Mouse (Mus musculus): ENCODE results near the gene Morf4l1.
"Not testable (repeated sequence)": the region's sequence is repeated elsewhere in the genome, so short reads cannot be mapped to it uniquely, and the experiment has no call there.

Gene Morf4l1

GRCm38 (mm10) chr9:90113651-90114566 is 665 bp downstream of the Morf4l1 start:
- peak; percentile 66 to 86 for DNase-seq (ENCODE audit: low spot score in 2 of 2)

- DNase-seq (ENCODE audit: low spot score in 2 of 2), result no peak
Observed at GRCm38 (mm10) chr9:90113151-90113550, 1.4 kb downstream of the Morf4l1 start.

- DNase-seq (ENCODE audit: low spot score in 2 of 2), result no peak
Observed at GRCm38 (mm10) chr9:90109386-90109785, 5.2 kb downstream of the Morf4l1 start.

GRCm38 (mm10) chr9:90108272-90108671 is 6.3 kb downstream of the Morf4l1 start:
- DNase-seq (ENCODE audit: low spot score in 2 of 2), result no peak

GRCm38 (mm10) chr9:90106915-90107314 is 7.7 kb downstream of the Morf4l1 start:
- no peak for DNase-seq (ENCODE audit: low spot score in 2 of 2)

- no peak for DNase-seq (ENCODE audit: low spot score in 2 of 2)
Observed at GRCm38 (mm10) chr9:90105462-90105861, 9.1 kb downstream of the Morf4l1 start.

GRCm38 (mm10) chr9:90100760-90101159 is 13.8 kb downstream of the Morf4l1 start:
- no peak for DNase-seq (ENCODE audit: low spot score in 2 of 2)

- DNase-seq (ENCODE audit: low spot score in 2 of 2), result no peak
Observed at GRCm38 (mm10) chr9:90098934-90099333, 15.6 kb downstream of the Morf4l1 start.

GRCm38 (mm10) chr9:90089339-90090104 is 25.1 kb downstream of the Morf4l1 start:
- no peak for DNase-seq (ENCODE audit: low spot score in 2 of 2)

GRCm38 (mm10) chr9:90087906-90088485 is 26.6 kb downstream of the Morf4l1 start:
- DNase-seq (ENCODE audit: low spot score in 2 of 2), result no peak

GRCm38 (mm10) chr9:90084766-90085468 is 29.7 kb downstream of the Morf4l1 start:
- DNase-seq (ENCODE audit: low spot score in 2 of 2), result no peak

- DNase-seq (ENCODE audit: low spot score in 2 of 2), result no peak
Observed at GRCm38 (mm10) chr9:90084152-90084551, 30.4 kb downstream of the Morf4l1 start.

- no peak for DNase-seq (ENCODE audit: low spot score in 2 of 2)
Observed at GRCm38 (mm10) chr9:90082992-90083391, 31.6 kb downstream of the Morf4l1 start.

- not testable (repeated sequence) for DNase-seq (ENCODE audit: low spot score in 2 of 2)
Observed at GRCm38 (mm10) chr9:90081961-90082360, 32.6 kb downstream of the Morf4l1 start.

GRCm38 (mm10) chr9:90076849-90077461 is 37.6 kb downstream of the Morf4l1 start:
- peak in 1 of 2 experiments; percentile 74 for DNase-seq (ENCODE audit: low spot score in 2 of 2)

GRCm38 (mm10) chr9:90076131-90076530 is 38.4 kb downstream of the Morf4l1 start:
- no peak for DNase-seq (ENCODE audit: low spot score in 2 of 2)

- no peak for DNase-seq (ENCODE audit: low spot score in 2 of 2)
Observed at GRCm38 (mm10) chr9:90075336-90075735, 39.2 kb downstream of the Morf4l1 start.

GRCm38 (mm10) chr9:90070174-90070573 is 44.4 kb downstream of the Morf4l1 start:
- DNase-seq (ENCODE audit: low spot score in 2 of 2), result no peak

- no peak for DNase-seq (ENCODE audit: low spot score in 2 of 2)
Observed at GRCm38 (mm10) chr9:90069485-90069884, 45.1 kb downstream of the Morf4l1 start.

- no peak for DNase-seq (ENCODE audit: low spot score in 2 of 2)
Observed at GRCm38 (mm10) chr9:90068786-90069185, 45.8 kb downstream of the Morf4l1 start.

- no peak for DNase-seq (ENCODE audit: low spot score in 2 of 2)
Observed at GRCm38 (mm10) chr9:90067341-90067740, 47.2 kb downstream of the Morf4l1 start.

All from cerebellum, postnatal 4 days (tissue).